ENCODE assay signal across 8 mouse cellular contexts in the genomic region with DNA sequence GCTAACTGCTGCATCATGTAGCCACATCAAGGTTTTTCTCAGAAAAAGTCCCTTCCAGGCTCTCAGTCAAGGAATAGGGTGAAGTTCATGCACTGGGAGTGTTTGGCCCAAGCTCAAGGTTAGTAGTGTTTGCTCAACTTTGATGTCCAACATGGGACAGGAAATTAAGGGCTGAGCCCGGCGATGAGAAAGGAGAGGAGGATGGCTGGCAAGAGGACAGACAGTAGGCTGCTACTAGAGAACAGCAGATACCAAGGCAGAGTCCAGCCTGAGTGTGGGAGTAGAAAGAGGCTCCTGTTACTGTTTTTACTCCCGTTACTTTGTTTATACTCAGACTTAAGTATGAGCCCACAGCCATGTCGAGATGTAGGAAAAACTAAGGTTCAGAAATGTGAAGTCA. TPM values are rescaled to one million over a fixed set of nuclear protein-coding genes. Genes with fewer than 3 reads are reported as not detected.
DNase-seq lines count a peak whose midpoint lies in the region; ATAC-seq and TF ChIP-seq lines count a peak whose summit lies in the region.

No protein-coding gene starts in this region.

- ATAC-seq in forebrain, postnatal 0 days: no peak
- ATAC-seq in kidney, embryonic 16.5 days (ENCODE audit: low FRiP score, low TSS enrichment): no peak; the same call in none of the 2 replicates
- no peak for ATAC-seq in stomach, postnatal 0 days (ENCODE audit: low FRiP score, low TSS enrichment)

- no peak for TF ChIP-seq CTCF in forebrain, postnatal 0 days (IDR thresholded peaks at IDR 0.05; ENCODE audit: low read depth)
- no peak for TF ChIP-seq CTCF in stomach, postnatal 0 days (IDR thresholded peaks at IDR 0.05; ENCODE audit: low read depth)

- intact Hi-C loops in left cerebral cortex, postnatal 4 days (cut with DNase I): no loop called here

- H3K4me1 ChIP-seq in forebrain, postnatal 0 days (ENCODE audit: insufficient read depth): peaks cover 3% of the 10 kb centered on the region; the same call in 1 of the 2 replicates
- H3K4me1 ChIP-seq in kidney, embryonic 16.5 days (ENCODE audit: insufficient read depth, low read length): peaks cover 13% of the 10 kb centered on the region
- H3K4me1 ChIP-seq in stomach, postnatal 0 days (replicated peaks; ENCODE audit: control insufficient read depth, insufficient read depth): 0 out of 2 replicates have a peak, but pooled peaks cover 4% of the 10 kb centered on the region

- no peak for TF ChIP-seq EP300 in stomach, postnatal 0 days (optimal IDR thresholded peaks at IDR 0.05)

- H3K9me3 ChIP-seq in forebrain, postnatal 0 days (ENCODE audit: low read length): no peaks in the 10 kb centered on the region
- H3K9me3 ChIP-seq in kidney, embryonic 16.5 days (ENCODE audit: low read length): no peaks in the 10 kb centered on the region
- H3K9me3 ChIP-seq in stomach, postnatal 0 days (ENCODE audit: control insufficient read depth, low read length): no peaks in the 10 kb centered on the region

- H3K9ac ChIP-seq in forebrain, postnatal 0 days: no peak overlapping the region
- H3K9ac ChIP-seq in kidney, embryonic 16.5 days (replicated peaks; ENCODE audit: low read length): peak overlapping the region; percentile 35
- H3K9ac ChIP-seq in stomach, postnatal 0 days (ENCODE audit: low read length): peak overlapping the region; percentile 81

- H3K36me3 ChIP-seq in forebrain, postnatal 0 days (ENCODE audit: insufficient read depth): no peaks in the 10 kb centered on the region
- H3K36me3 ChIP-seq in kidney, embryonic 16.5 days (ENCODE audit: insufficient read depth, low read length): peaks cover 14% of the 10 kb centered on the region; the same call in 1 of the 2 replicates
- H3K36me3 ChIP-seq in macrophage (ENCODE audit: inconsistent target): peaks cover 13% of the 10 kb centered on the region
- peaks cover 5% of the 10 kb centered on the region; the same call in 1 of the 2 replicates for H3K36me3 ChIP-seq in stomach, postnatal 0 days (ENCODE audit: control insufficient read depth, insufficient read depth, low read length)

- DNase-seq in left cerebral cortex, adult 18-20 months (ENCODE audit: low spot score in 2 of 2): peak; percentile 23 to 31
- DNase-seq in left cerebral cortex, postnatal 4 days: no peak
- DNase-seq in adrenal gland, postnatal 10 days: peak; percentile 83
- DNase-seq in forebrain, postnatal 0 days: no peak
- peak; percentile 27 for DNase-seq in stomach, postnatal 0 days (ENCODE audit: low spot score)
- no peak for DNase-seq in embryo, embryonic 11 days

- H3K79me2 ChIP-seq in macrophage (ENCODE audit: inconsistent target): no peaks in the 10 kb centered on the region; the same call in 1 of the 2 replicates

- H3K4me3 ChIP-seq in forebrain, postnatal 0 days (ENCODE audit: low read depth, low read length): peak overlapping the region; percentile 51
- H3K4me3 ChIP-seq in kidney, embryonic 16.5 days (ENCODE audit: low read length): peak overlapping the region; percentile 79
- peak overlapping the region; percentile 79 for H3K4me3 ChIP-seq in macrophage (ENCODE audit: inconsistent target)
- peak overlapping the region; percentile 67 for H3K4me3 ChIP-seq in stomach, postnatal 0 days (ENCODE audit: low read depth, low read length)

- H3K27ac ChIP-seq in forebrain, postnatal 0 days (ENCODE audit: low read depth, low read length): peak overlapping the region; percentile 78; the same call in 1 of the 2 replicates
- H3K27ac ChIP-seq in kidney, embryonic 16.5 days (ENCODE audit: low read length): peak overlapping the region; percentile 17
- H3K27ac ChIP-seq in macrophage: no peak overlapping the region
- H3K27ac ChIP-seq in stomach, postnatal 0 days (replicated peaks): peak overlapping the region; percentile 92

- WGBS in forebrain, postnatal 0 days: 33% methylated on average over 4 of the region's 4 CpGs
- 6% methylated on average over 4 of the region's 4 CpGs for WGBS in kidney, embryonic 16.5 days
- 15% methylated on average over 4 of the region's 4 CpGs for WGBS in macrophage (ENCODE audit: missing documents)
- 9% methylated on average over 4 of the region's 4 CpGs for WGBS in stomach, postnatal 0 days

- peak overlapping the region; percentile 61 for H3K4me2 ChIP-seq in forebrain, postnatal 0 days (ENCODE audit: low read depth)
- H3K4me2 ChIP-seq in kidney, embryonic 16.5 days (replicated peaks; ENCODE audit: low read depth, low read length): peak overlapping the region; percentile 61
- peak overlapping the region; percentile 78 for H3K4me2 ChIP-seq in stomach, postnatal 0 days (replicated peaks; ENCODE audit: low read depth)

- no peaks in the 10 kb centered on the region for H3K27me3 ChIP-seq in forebrain, postnatal 0 days (ENCODE audit: insufficient read depth, low read length)
- H3K27me3 ChIP-seq in kidney, embryonic 16.5 days (ENCODE audit: insufficient read depth, low read length): no peaks in the 10 kb centered on the region
- no peaks in the 10 kb centered on the region for H3K27me3 ChIP-seq in stomach, postnatal 0 days (ENCODE audit: control insufficient read depth, insufficient read depth, low read length)

RNA-seq across cellular contexts. Expression of a gene that starts 0.9 kb away (rescaled TPM):
- total RNA-seq in left cerebral cortex, adult 18-20 months (2021): 10 to 100 TPM; 71.2 to 75.6 TPM
- 10 to 100 TPM; 76.1 to 78.4 TPM for total RNA-seq in left cerebral cortex, postnatal 4 days (2021)
- total RNA-seq in adrenal gland, postnatal 10 days (2021): 100 to 1,000 TPM; 406 to 429 TPM
- 86.4 and 99.3 TPM in 2 replicates for total RNA-seq in forebrain, postnatal 0 days (2014; rRNA removed)
- polyA plus RNA-seq in forebrain, postnatal 0 days (2015; fragmentation: Nextera tagmentation; extraction: Ambion mirVana): 107 and 109 TPM in 2 replicates
- 136 and 150 TPM in 2 replicates for polyA plus RNA-seq in kidney, embryonic 16.5 days (2015; fragmentation: Nextera tagmentation; extraction: Ambion mirVana)
- total RNA-seq in macrophage (2018; cell fraction: chromatin; rRNA removed): 10 to 100 TPM in 1 of 26 experiments, 1 to 10 TPM in 24, not detected in 1; 1.2 to 13.2 (median 4.0) TPM
- 10 to 100 TPM; 45.4 to 65.9 (median 57.0) TPM for total RNA-seq in macrophage (2018; cell fraction: cytosol; rRNA removed)
- 10 to 100 TPM in 18 of 26 experiments, 1 to 10 TPM in 8; 4.4 to 28.7 (median 13.2) TPM for total RNA-seq in macrophage (2018; cell fraction: nucleus; rRNA removed)
- polyA plus RNA-seq in macrophage (2018): 45.1 to 93.5 TPM (median 65.5 TPM) in 3 replicates
- 123 and 127 TPM in 2 replicates for polyA plus RNA-seq in stomach, postnatal 0 days (2015; fragmentation: Nextera tagmentation; extraction: Ambion mirVana)

RNA-seq across cellular contexts. Expression of a gene that starts 12.2 kb away (rescaled TPM):
- 10 to 100 TPM; 16.2 to 17.3 TPM for total RNA-seq in left cerebral cortex, adult 18-20 months (2021)
- total RNA-seq in left cerebral cortex, postnatal 4 days (2021): 10 to 100 TPM in 1 of 2 experiments, 1 to 10 TPM in 1; 9.5 to 11.2 TPM
- total RNA-seq in adrenal gland, postnatal 10 days (2021): 1 to 10 TPM; 4.1 to 6.4 TPM
- 5.5 and 7.6 TPM in 2 replicates for total RNA-seq in forebrain, postnatal 0 days (2014; rRNA removed)
- polyA plus RNA-seq in forebrain, postnatal 0 days (2015; fragmentation: Nextera tagmentation; extraction: Ambion mirVana): 8.5 and 9.6 TPM in 2 replicates
- polyA plus RNA-seq in kidney, embryonic 16.5 days (2015; fragmentation: Nextera tagmentation; extraction: Ambion mirVana): 8.6 and 8.9 TPM in 2 replicates
- 10 to 100 TPM in 13 of 26 experiments, 1 to 10 TPM in 12, under 1 TPM in 1; 0.60 to 15.2 (median 10.5) TPM for total RNA-seq in macrophage (2018; cell fraction: chromatin; rRNA removed)
- total RNA-seq in macrophage (2018; cell fraction: cytosol; rRNA removed): 1 to 10 TPM in 25 of 26 experiments, under 1 TPM in 1; 0.94 to 2.5 (median 1.7) TPM
- total RNA-seq in macrophage (2018; cell fraction: nucleus; rRNA removed): 10 to 100 TPM in 4 of 26 experiments, 1 to 10 TPM in 22; 1.5 to 12.5 (median 7.6) TPM
- polyA plus RNA-seq in macrophage (2018): 1.7 to 2.2 TPM (median 2.1 TPM) in 3 replicates
- 2.2 and 2.8 TPM in 2 replicates for polyA plus RNA-seq in stomach, postnatal 0 days (2015; fragmentation: Nextera tagmentation; extraction: Ambion mirVana)

RNA-seq across cellular contexts. Expression of a gene that starts 16.0 kb away (rescaled TPM):
- total RNA-seq in left cerebral cortex, adult 18-20 months (2021): 10 to 100 TPM; 12.8 to 14.1 TPM
- 10 to 100 TPM; 21.5 to 22.2 TPM for total RNA-seq in left cerebral cortex, postnatal 4 days (2021)
- total RNA-seq in adrenal gland, postnatal 10 days (2021): 10 to 100 TPM; 13.1 to 14.6 TPM
- total RNA-seq in forebrain, postnatal 0 days (2014; rRNA removed): 10.4 and 12.7 TPM in 2 replicates
- polyA plus RNA-seq in forebrain, postnatal 0 days (2015; fragmentation: Nextera tagmentation; extraction: Ambion mirVana): 1.3 and 1.5 TPM in 2 replicates
- 2.7 TPM in 2 replicates for polyA plus RNA-seq in kidney, embryonic 16.5 days (2015; fragmentation: Nextera tagmentation; extraction: Ambion mirVana)
- total RNA-seq in macrophage (2018; cell fraction: chromatin; rRNA removed): 10 to 100 TPM in 24 of 26 experiments, 1 to 10 TPM in 2; 6.9 to 60.6 (median 18.6) TPM
- 1 to 10 TPM; 3.2 to 5.2 (median 4.0) TPM for total RNA-seq in macrophage (2018; cell fraction: cytosol; rRNA removed)
- total RNA-seq in macrophage (2018; cell fraction: nucleus; rRNA removed): 10 to 100 TPM in 12 of 26 experiments, 1 to 10 TPM in 14; 5.0 to 21.5 (median 9.8) TPM
- 3.2 to 4.0 TPM (median 3.6 TPM) in 3 replicates for polyA plus RNA-seq in macrophage (2018)
- polyA plus RNA-seq in stomach, postnatal 0 days (2015; fragmentation: Nextera tagmentation; extraction: Ambion mirVana): 1.0 and 1.1 TPM in 2 replicates

Comparison
In these comparisons a context has a peak if more than half of its experiments do, and no peak if none do; other contexts are left out.
1. DNase-seq: peak in left cerebral cortex, adult 18-20 months (2 of 2), adrenal gland, postnatal 10 days (single experiment) and stomach, postnatal 0 days (single experiment); none in left cerebral cortex, postnatal 4 days (single experiment), forebrain, postnatal 0 days (single experiment) and embryo, embryonic 11 days (single experiment).
2. Peak in every context shown above with its lines, with median percentiles within 50 percentile points of each other: H3K4me2 ChIP-seq and H3K4me3 ChIP-seq.